Mouse (Mus musculus) right cerebral cortex, adult 18-20 months (tissue): ENCODE data around the gene Krt33a.
A peak's percentile ranks its signal among the peaks of the same experiment; 100 is the strongest.

ENCODE experiments used
- DNase-seq: peaks from one replicate; pipeline ENCODE4 v3.0.0; 2022; ENCODE audit warnings: mixed read lengths

The Krt33a gene

DNA sequence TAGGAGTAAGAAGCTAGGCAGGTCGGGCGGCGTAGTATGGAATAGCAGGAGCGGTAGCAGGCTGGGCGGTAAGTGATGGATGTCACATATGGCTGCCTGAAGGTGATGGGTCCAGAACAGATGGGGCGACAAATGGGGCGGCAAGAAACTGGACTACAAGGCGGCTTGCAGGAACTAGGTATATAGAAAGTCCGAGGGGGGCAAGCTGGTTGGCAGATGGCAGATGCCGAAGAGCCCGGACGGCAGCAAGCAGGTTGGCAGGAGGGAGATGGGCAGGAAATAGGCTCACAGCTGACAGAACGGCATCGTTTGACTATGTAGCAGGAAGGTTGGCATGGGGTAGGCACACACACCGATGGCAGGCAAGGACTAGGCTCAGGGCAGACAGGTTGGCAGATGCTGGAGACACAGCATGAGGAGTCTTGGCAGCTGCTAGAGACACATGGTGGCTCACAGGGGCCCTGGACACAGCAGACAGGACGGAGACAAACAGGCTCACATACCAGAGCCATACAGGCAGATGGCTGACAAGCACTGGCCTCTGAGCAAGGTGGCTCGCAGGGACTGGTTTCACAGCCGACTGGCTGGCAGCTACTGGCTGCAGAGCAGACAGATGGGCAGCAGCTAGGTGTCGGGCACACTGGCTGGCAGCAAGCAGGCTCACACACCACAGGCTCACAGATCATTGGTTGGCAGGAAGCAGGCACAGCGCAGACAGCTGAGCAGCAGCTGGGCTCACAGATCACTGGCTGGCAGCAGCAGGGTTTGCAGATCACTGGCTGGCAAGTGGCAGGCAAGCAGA is 30.5 kb downstream of the Krt33a start:
- DNase-seq = peak; percentile 67

DNA sequence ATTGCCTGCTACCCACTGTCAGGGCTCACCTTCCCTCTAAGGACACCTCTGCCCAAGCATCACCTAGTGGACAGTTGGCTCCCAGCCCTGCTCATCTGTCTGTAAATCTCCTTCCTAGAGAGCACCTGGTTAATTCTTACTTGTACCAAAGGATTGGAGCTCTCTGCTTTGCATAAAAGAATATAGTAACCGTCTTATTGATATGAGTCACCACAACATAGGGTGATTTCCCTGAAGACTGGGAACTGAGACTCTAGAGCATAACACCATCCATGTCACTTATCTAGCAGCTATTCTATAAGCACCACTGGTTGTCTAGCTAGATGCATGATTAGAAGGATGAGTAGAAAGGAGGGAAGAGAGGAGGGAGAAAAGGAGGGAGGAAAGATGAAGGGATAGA is 32.6 kb downstream of the Krt33a start:
- DNase-seq = no peak

DNA sequence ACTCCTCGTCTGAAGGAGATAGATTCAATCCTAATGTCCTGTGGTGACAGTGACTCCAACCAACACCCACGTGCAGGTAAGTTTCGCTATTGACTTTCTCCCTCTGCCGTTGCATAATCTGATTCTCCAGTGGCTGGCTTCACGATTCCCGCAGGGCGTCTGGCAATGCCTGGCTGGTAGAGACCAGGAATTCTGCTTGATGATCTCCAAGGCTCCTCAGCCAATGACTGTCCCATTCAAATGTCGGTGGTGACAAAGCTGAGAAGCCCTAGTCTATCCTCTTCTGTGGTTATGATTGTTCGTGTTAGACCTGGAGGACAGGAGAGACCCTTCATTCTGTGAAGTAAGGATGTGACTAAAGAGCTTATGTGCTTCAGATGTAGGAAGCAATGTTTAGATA is 33.3 kb downstream of the Krt33a start:
- no peak for DNase-seq

DNA sequence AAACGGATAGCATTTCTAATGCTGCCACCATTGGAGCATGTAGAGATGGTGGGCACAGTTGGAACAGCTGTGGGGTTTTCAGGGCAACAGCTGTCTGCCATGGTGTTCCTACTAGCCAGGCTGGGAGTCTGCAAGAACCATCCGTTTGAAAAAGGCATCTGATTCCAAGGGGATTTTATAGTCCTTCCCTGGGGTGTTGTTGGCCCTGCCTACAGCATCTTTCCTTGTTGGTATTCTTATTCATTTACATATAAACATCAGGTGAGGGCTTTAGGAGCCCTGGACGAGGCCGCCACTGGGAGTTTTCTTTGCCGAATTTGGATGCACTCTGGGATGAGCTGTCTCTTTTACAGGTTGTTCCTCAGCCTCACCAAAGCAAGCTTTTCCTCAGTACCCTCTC is 37.1 kb downstream of the Krt33a start, which contains the start of gene Krtap29-1:
Gene Krtap29-1 (minus strand): TSS at position 101 of the 400 bp plus-strand sequence.
- no peak for DNase-seq

DNA sequence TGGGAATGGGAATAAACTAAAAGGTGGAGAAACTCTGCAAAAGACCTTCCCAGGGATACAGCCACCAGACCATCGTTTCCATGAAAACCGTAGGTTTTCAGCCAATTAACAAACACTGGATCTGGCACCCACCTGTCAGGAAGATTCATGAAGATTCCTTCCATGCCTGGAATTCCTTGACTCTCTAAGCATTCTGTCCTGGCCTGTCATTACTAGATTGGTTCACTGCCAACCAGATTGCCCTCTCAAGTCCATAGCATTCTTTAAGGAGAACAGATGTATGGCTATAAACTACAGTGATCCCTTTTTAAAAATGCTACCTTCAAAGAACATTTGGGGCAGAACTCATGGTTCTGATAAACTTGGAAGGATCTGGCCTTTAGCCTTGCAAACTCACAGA is 50.1 kb downstream of the Krt33a start:
- DNase-seq = no peak

DNA sequence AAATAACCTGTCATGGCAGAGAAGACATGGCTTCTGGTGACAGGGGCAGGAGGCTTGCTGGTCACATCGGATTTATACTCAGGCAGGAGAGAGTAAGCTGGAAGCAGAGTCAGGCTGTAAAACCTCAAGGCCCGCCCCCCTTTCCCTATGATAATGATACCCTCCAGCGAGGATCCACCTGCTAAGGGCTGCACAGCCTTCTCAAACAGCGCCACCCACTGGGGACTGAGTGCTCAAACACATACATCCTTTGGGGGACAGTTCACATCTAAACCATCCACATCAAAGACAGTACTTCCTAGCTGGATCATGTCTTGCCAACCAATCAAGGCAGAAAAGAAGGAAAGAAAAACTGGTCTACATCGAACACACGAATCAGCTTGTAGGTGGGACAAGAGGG is 51.8 kb downstream of the Krt33a start:
- DNase-seq = no peak
